Mouse (Mus musculus) MEL (cell line): ENCODE measurements around the gene Acoxl. TPM values are rescaled to one million over a fixed set of nuclear protein-coding genes. Genes with fewer than 3 reads are reported as not detected.

ENCODE experiments used
- DNase-seq: peaks from one replicate; pipeline ENCODE4 v3.0.0; 2011; ENCODE audit warnings: low read depth, low spot score
- H3K27ac ChIP-seq: 2 replicates; pipeline ENCODE4 v1.5.1; 2012; ENCODE audit warnings: low read depth, mild to moderate bottlenecking, control low read depth, low read length, moderate library complexity; ENCODE audit not compliant: control insufficient read depth
- H3K27me3 ChIP-seq, 2 experiments: fragments of 150-350 bp in 1 of 2; sonication (generic) in 1 of 2; 2 replicates each; pipeline ENCODE4 v1.6.1; 2012; ENCODE audit warnings: low read length in 2 of 2, mild to moderate bottlenecking in 2 of 2, improper control_type of control experiment in 1 of 2, moderate library complexity in 1 of 2; ENCODE audit not compliant: insufficient read depth in 2 of 2, control insufficient read depth in 1 of 2
- H3K36me3 ChIP-seq, 2 experiments: 2 replicates each; pipeline ENCODE4 v1.6.1; 2012 to 2014; ENCODE audit warnings: low read length in 2 of 2, improper control_type of control experiment in 1 of 2, inconsistent platforms in 1 of 2, mild to moderate bottlenecking in 1 of 2; ENCODE audit not compliant: insufficient read depth in 2 of 2, control insufficient read depth in 1 of 2
- H3K4me1 ChIP-seq, 2 experiments: fragments of 150-350 bp in 1 of 2; sonication (generic) in 1 of 2; 2 replicates each; pipeline ENCODE4 v1.6.1; 2012; ENCODE audit warnings: low read length in 2 of 2, improper control_type of control experiment in 1 of 2, mild to moderate bottlenecking in 1 of 2; ENCODE audit not compliant: insufficient read depth in 2 of 2, control insufficient read depth in 1 of 2
- H3K4me3 ChIP-seq, 2 experiments: fragments of 150-350 bp in 1 of 2; sonication (generic) in 1 of 2; 2 replicates each; pipeline ENCODE4 v1.5.1; 2012; ENCODE audit warnings: low read depth in 2 of 2, low read length in 2 of 2, mild to moderate bottlenecking in 2 of 2, moderate library complexity in 2 of 2, control low read depth in 1 of 2, improper control_type of control experiment in 1 of 2; ENCODE audit not compliant: control insufficient read depth in 1 of 2, insufficient read depth in 1 of 2
- H3K79me2 ChIP-seq: 2 replicates; pipeline ENCODE4 v1.6.1; 2012; ENCODE audit warnings: mild to moderate bottlenecking, low read length, moderate library complexity; ENCODE audit not compliant: control insufficient read depth, poor library complexity, insufficient read depth
- H3K9ac ChIP-seq: 2 replicates; pipeline ENCODE4 v1.6.1; 2012; ENCODE audit warnings: low read depth, mild to moderate bottlenecking, control low read depth, low read length, moderate library complexity; ENCODE audit not compliant: control insufficient read depth, poor library complexity, severe bottlenecking
- H3K9me3 ChIP-seq: fragments of 150-350 bp; sonication (generic); replicated peaks from 2 replicates; pipeline ENCODE4 v1.6.1; 2012; ENCODE audit warnings: mild to moderate bottlenecking, low read length, improper control_type of control experiment, moderate library complexity; ENCODE audit not compliant: insufficient read depth
- BHLHE40 ChIP-seq: IDR thresholded peaks from 2 replicates; pipeline ENCODE4 v1.6.1; 2012; ENCODE audit warnings: low read depth, mild to moderate bottlenecking, inconsistent platforms, low read length, improper control_type of control experiment, borderline replicate concordance
- CHD2 ChIP-seq: IDR thresholded peaks from 2 replicates; pipeline ENCODE4 v1.6.1; 2011; ENCODE audit warnings: low read length, improper control_type of control experiment
- CTCF ChIP-seq, 3 experiments: IDR thresholded peaks in 2 of 3; conservative IDR thresholded peaks in 1 of 3; 2 replicates each; pipeline ENCODE4 v1.5.1; 2011 to 2012; ENCODE audit warnings: low read length in 3 of 3, low read depth in 2 of 3, mild to moderate bottlenecking in 2 of 3, improper control_type of control experiment in 1 of 3, inconsistent platforms in 1 of 3, mixed read lengths in 1 of 3, moderate library complexity in 1 of 3; ENCODE audit not compliant: control insufficient read depth in 1 of 3, insufficient read depth in 1 of 3, poor library complexity in 1 of 3, severe bottlenecking in 1 of 3
- ETS1 ChIP-seq: IDR thresholded peaks from 2 replicates; pipeline ENCODE4 v1.6.1; 2012; ENCODE audit warnings: low read depth, mild to moderate bottlenecking, inconsistent platforms, low read length, improper control_type of control experiment, moderate library complexity
- GATA1 ChIP-seq: IDR thresholded peaks from 2 replicates; pipeline ENCODE4 v1.6.1; 2011; ENCODE audit warnings: low read depth, low read length, improper control_type of control experiment
- KAT2A ChIP-seq: conservative IDR thresholded peaks from 2 replicates; pipeline ENCODE4 v1.6.1; 2012; ENCODE audit warnings: low read depth, low read length, improper control_type of control experiment, inconsistent platforms
- MAFK ChIP-seq: IDR thresholded peaks from 2 replicates; pipeline ENCODE4 v1.6.1; 2011; ENCODE audit warnings: low read depth, mild to moderate bottlenecking, low read length, improper control_type of control experiment, borderline replicate concordance
- MAX ChIP-seq: IDR thresholded peaks from 2 replicates; pipeline ENCODE4 v1.6.1; 2011; ENCODE audit warnings: low read length, improper control_type of control experiment
- MAZ ChIP-seq: IDR thresholded peaks from 2 replicates; pipeline ENCODE4 v1.6.1; 2012; ENCODE audit warnings: low read depth, mild to moderate bottlenecking, inconsistent platforms, low read length, improper control_type of control experiment
- MEF2A ChIP-seq: IDR thresholded peaks from 2 replicates; pipeline ENCODE4 v1.6.1; 2014; ENCODE audit warnings: low read depth, mild to moderate bottlenecking, inconsistent platforms, low read length, improper control_type of control experiment; ENCODE audit not compliant: poor library complexity, insufficient replicate concordance, severe bottlenecking; ENCODE audit errors: extremely low read depth
- POLR2AphosphoS5 ChIP-seq: IDR thresholded peaks from 2 replicates; pipeline ENCODE4 v1.6.1; 2012; ENCODE audit warnings: low read depth, borderline replicate concordance, mild to moderate bottlenecking, inconsistent platforms, low read length, moderate library complexity, mixed read lengths
- RCOR1 ChIP-seq: IDR thresholded peaks from 2 replicates; pipeline ENCODE4 v1.6.1; 2012; ENCODE audit warnings: low read depth, mild to moderate bottlenecking, inconsistent platforms, low read length, improper control_type of control experiment
- SIN3A ChIP-seq: IDR thresholded peaks from 2 replicates; pipeline ENCODE4 v1.6.1; 2012; ENCODE audit warnings: low read length, improper control_type of control experiment, inconsistent platforms
- TAL1 ChIP-seq: IDR thresholded peaks from 2 replicates; pipeline ENCODE4 v1.6.1; 2012; ENCODE audit warnings: mild to moderate bottlenecking, inconsistent platforms, low read length, moderate library complexity, mixed read lengths
- TBP ChIP-seq: IDR thresholded peaks from 2 replicates; pipeline ENCODE4 v1.8.0; 2011; ENCODE audit warnings: low read depth, low read length, improper control_type of control experiment
- TCF12 ChIP-seq: IDR thresholded peaks from 2 replicates; pipeline ENCODE4 v1.6.1; 2014; ENCODE audit warnings: low read depth, mild to moderate bottlenecking, inconsistent platforms, low read length, improper control_type of control experiment, moderate library complexity
- USF2 ChIP-seq, 2 experiments: IDR thresholded peaks; 2 replicates each; pipeline ENCODE4 v1.6.1; 2011 to 2012; ENCODE audit warnings: improper control_type of control experiment in 2 of 2, low read length in 2 of 2, borderline replicate concordance in 1 of 2, inconsistent platforms in 1 of 2, low read depth in 1 of 2, mild to moderate bottlenecking in 1 of 2; ENCODE audit not compliant: insufficient read depth in 1 of 2
- ZC3H11A ChIP-seq: IDR thresholded peaks from 2 replicates; pipeline ENCODE4 v1.6.1; 2012; ENCODE audit warnings: low read depth, mild to moderate bottlenecking, inconsistent platforms, low read length, improper control_type of control experiment
- ZKSCAN1 ChIP-seq: IDR thresholded peaks from 2 replicates; pipeline ENCODE4 v1.6.1; 2012; ENCODE audit warnings: low read depth, mild to moderate bottlenecking, inconsistent platforms, low read length, improper control_type of control experiment, moderate library complexity
- ZMIZ1 ChIP-seq: IDR thresholded peaks from 2 replicates; pipeline ENCODE4 v1.6.1; 2012; ENCODE audit warnings: low read depth, mild to moderate bottlenecking, inconsistent platforms, low read length, improper control_type of control experiment, moderate library complexity
- ZNF384 ChIP-seq: IDR thresholded peaks from 2 replicates; pipeline ENCODE4 v1.6.1; 2012; ENCODE audit warnings: low read depth, mild to moderate bottlenecking, inconsistent platforms, low read length, improper control_type of control experiment
- polyA plus RNA-seq, 2 experiments: library from polyadenylated mRNA; stranded (reverse) in 1 of 2; unstranded in 1 of 2; fragments of >175 nt in 1 of 2; fragments of >200 nt in 1 of 2; gene quantifications; 2 replicates each; pipeline versions ENCODE4 v1.2.1 to v1.2.4; 2012; ENCODE audit warnings: low replicate concordance in 2 of 2, low read depth in 1 of 2; ENCODE audit not compliant: insufficient read length in 2 of 2, insufficient read depth in 1 of 2, missing spikeins in 1 of 2
- total RNA-seq: library from RNA; depleted of rRNA; stranded (reverse); fragments of 300-350 nt; gene quantifications from 2 replicates; pipeline ENCODE4 v1.2.3, GENCODE M21; 2012

Acoxl gene
- total and polyA plus RNA-seq, 3 experiments, result 0.31 to 0.39 TPM; not detected in 1

GRCm38 (mm10) chr2:128128532-128128931 lies 289.9 kb downstream of the Acoxl start:
- DNase-seq, result no peak
- Histone ChIP-seq H3K36me3 (no peaks in the 10 kb centered on the region; a peak in 1 of 4 replicates), H3K9me3 (no peaks in the 10 kb centered on the region), H3K4me3 (no peak overlapping the region), H3K27me3 (no peaks in the 10 kb centered on the region), H3K79me2 (no peaks in the 10 kb centered on the region), H3K4me1 (0 out of 4 replicates have a peak, but pooled peaks cover 0 to 3% of the 10 kb centered on the region in 2 experiments), H3K9ac (no peak overlapping the region), H3K27ac (no peak overlapping the region)
- TF ChIP-seq ZMIZ1 (no peak), CHD2 (no peak), GATA1 (no peak), RCOR1 (no peak), TCF12 (no peak), POLR2AphosphoS5 (no peak), SIN3A (no peak), ZNF384 (no peak), MAX (no peak), TBP (no peak), MEF2A (no peak), MAFK (no peak), ETS1 (no peak), CTCF (IDR thresholded peaks at IDR 0.05 in 2 of 3, conservative IDR thresholded peaks at IDR 0.05 in 1 of 3; ENCODE audit: control insufficient read depth in 1 of 3, insufficient read depth in 1 of 3, low read depth in 2 of 3, low read length in 3 of 3, poor library complexity in 1 of 3, severe bottlenecking in 1 of 3) (no peak), BHLHE40 (no peak)

- Histone ChIP-seq H3K79me2 (no peaks in the 10 kb centered on the region), H3K27me3 (no peaks in the 10 kb centered on the region), H3K4me3 (no peak overlapping the region), H3K4me1 (peaks cover 0 to 3% of the 10 kb centered on the region in 2 experiments; a peak in 1 of 4 replicates), H3K9me3 (no peaks in the 10 kb centered on the region), H3K9ac (no peak overlapping the region), H3K27ac (no peak overlapping the region), H3K36me3 (no peaks in the 10 kb centered on the region; a peak in 2 of 4 replicates)
- TF ChIP-seq BHLHE40, result no peak
- no peak for TF ChIP-seq POLR2AphosphoS5
- TF ChIP-seq ZNF384, result no peak
- TF ChIP-seq ZKSCAN1, result no peak
- no peak for TF ChIP-seq TAL1
- TF ChIP-seq MAZ, result no peak
- no peak for TF ChIP-seq KAT2A
- no peak for TF ChIP-seq ZC3H11A
- no peak for TF ChIP-seq TBP
- TF ChIP-seq ETS1, result no peak
- TF ChIP-seq USF2 (IDR thresholded peaks at IDR 0.05; ENCODE audit: borderline replicate concordance in 1 of 2, insufficient read depth in 1 of 2, low read depth in 1 of 2, low read length in 2 of 2), result no peak
- DNase-seq, result no peak
Measured at GRCm38 (mm10) chr2:128131503-128131902, 292.8 kb downstream of the Acoxl start.
